Mouse (Mus musculus) urinary bladder, postnatal 25 days (tissue): Measurements from ENCODE around the gene Rasl10b.

Experiments used
- DNase-seq: peaks from one replicate; pipeline ENCODE4 v3.0.0; 2022; ENCODE audit warnings: low spot score

Rasl10b gene

DNA sequence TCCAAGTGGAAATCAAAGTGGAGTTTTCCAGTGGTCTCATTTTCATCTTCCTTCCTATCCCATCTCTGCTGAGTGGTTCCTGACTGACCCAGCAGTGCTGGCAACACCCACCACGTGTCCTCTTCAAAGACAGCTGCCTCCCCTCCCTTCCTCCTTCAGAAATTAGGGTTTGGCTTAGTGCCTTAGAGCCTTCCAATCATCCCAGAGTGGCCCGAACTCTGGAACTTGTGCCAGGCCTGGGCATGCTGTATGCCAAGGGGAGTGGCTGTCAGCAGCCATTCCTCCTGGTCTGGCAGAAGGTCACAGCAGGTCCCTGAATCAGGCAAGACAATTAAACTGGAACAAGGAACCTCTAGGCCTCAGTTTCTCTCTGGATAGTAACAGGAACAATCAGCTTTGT is 57.0 kb downstream of the Rasl10b start:
- DNase-seq: no peak

DNA sequence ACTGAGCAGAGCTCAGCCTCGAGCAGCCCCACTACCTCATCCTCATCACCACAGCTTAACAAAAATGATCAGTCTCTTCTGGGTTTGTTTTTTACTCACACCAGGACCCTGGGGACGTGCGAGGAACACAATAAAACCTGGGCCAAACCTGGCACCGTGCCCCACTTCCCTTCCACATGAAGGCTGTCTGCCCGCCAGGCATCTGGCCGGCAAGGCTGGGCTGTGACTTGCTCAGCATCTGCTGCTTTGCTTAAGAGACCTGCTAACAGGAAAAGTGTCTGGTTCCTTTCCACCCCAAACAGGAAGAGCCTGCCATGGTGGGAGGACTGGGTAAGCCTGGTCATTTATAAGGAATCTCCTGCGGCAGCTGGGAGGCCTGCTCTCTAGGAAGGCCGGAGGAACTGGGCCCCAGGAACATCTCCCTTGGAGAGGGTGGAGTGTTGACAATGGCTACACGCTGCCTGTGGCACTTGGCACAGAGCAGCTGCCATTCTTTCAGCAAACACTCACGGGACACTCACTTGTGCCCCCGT is 58.2 kb downstream of the Rasl10b start:
- DNase-seq: no peak

DNA sequence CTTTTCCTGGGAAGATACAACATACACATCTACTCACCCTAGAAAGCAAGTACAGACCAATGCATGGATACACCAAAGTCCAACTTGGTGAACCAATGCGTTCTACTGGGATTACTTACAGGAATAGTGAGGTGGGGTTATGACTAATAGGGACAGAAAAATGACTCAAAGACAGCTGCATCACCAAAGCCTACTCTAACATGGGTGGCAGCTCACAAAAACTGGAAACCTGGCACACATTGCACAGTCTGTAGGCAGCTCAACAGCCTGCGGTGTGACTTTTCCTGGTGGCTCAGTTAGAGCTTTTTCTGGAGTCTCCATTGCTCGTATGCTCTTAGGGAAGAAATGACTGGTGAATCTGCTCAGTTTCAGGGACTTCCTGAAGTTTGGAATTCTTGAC is 59.8 kb downstream of the Rasl10b start:
- no peak for DNase-seq
